Mouse (Mus musculus): ENCODE measurements around the gene Slc50a1.

Gene Slc50a1

GRCm38 (mm10) chr3:89294195-89294594 lies 23.8 kb upstream of the Slc50a1 start:
- DNase-seq (ENCODE audit: inconsistent ontology term) = no peak

- DNase-seq (ENCODE audit: inconsistent ontology term) = no peak
These were observed 23.0 kb upstream of the Slc50a1 start for GRCm38 (mm10) chr3:89293247-89293918.

GRCm38 (mm10) chr3:89292303-89292702 lies 21.9 kb upstream of the Slc50a1 start:
- DNase-seq (ENCODE audit: inconsistent ontology term) = no peak

GRCm38 (mm10) chr3:89291874-89292273 lies 21.5 kb upstream of the Slc50a1 start:
- no peak for DNase-seq (ENCODE audit: inconsistent ontology term)

- DNase-seq (ENCODE audit: inconsistent ontology term) = peak; percentile 46
These were observed 18.1 kb upstream of the Slc50a1 start for GRCm38 (mm10) chr3:89288503-89288928.

GRCm38 (mm10) chr3:89287286-89287685 lies 16.9 kb upstream of the Slc50a1 start:
- no peak for DNase-seq (ENCODE audit: inconsistent ontology term)

GRCm38 (mm10) chr3:89285526-89285925 lies 15.2 kb upstream of the Slc50a1 start:
- DNase-seq (ENCODE audit: inconsistent ontology term) = no peak

GRCm38 (mm10) chr3:89284261-89284660 lies 13.9 kb upstream of the Slc50a1 start:
- DNase-seq (ENCODE audit: inconsistent ontology term) = no peak

GRCm38 (mm10) chr3:89282291-89282643 lies 11.9 kb upstream of the Slc50a1 start:
- DNase-seq (ENCODE audit: inconsistent ontology term) = no peak

- peak; percentile 87 for DNase-seq (ENCODE audit: inconsistent ontology term)
These were observed 11.4 kb upstream of the Slc50a1 start for GRCm38 (mm10) chr3:89281579-89282290.

GRCm38 (mm10) chr3:89280606-89281511 lies 10.5 kb upstream of the Slc50a1 start, which contains the start of gene Efna1:
TSS of gene Efna1 (minus strand) at chr3:89281142.
- DNase-seq (ENCODE audit: inconsistent ontology term) = peak; percentile 51

GRCm38 (mm10) chr3:89280050-89280605 lies 9.8 kb upstream of the Slc50a1 start:
- peak; percentile 88 for DNase-seq (ENCODE audit: inconsistent ontology term)

GRCm38 (mm10) chr3:89279153-89279890 lies 9.0 kb upstream of the Slc50a1 start:
- peak; percentile 95 for DNase-seq (ENCODE audit: inconsistent ontology term)

GRCm38 (mm10) chr3:89278643-89279042 lies 8.3 kb upstream of the Slc50a1 start:
- no peak for DNase-seq (ENCODE audit: inconsistent ontology term)

- no peak for DNase-seq (ENCODE audit: inconsistent ontology term)
These were observed 7.7 kb upstream of the Slc50a1 start for GRCm38 (mm10) chr3:89278107-89278506.

- DNase-seq (ENCODE audit: inconsistent ontology term) = peak; percentile 50
These were observed 7.1 kb upstream of the Slc50a1 start for GRCm38 (mm10) chr3:89277281-89278021.

GRCm38 (mm10) chr3:89276061-89276460 lies 5.7 kb upstream of the Slc50a1 start:
- DNase-seq (ENCODE audit: inconsistent ontology term) = no peak

GRCm38 (mm10) chr3:89271760-89272159 lies 1.4 kb upstream of the Slc50a1 start:
- DNase-seq (ENCODE audit: inconsistent ontology term) = peak; percentile 64

- peak; percentile 84 for DNase-seq (ENCODE audit: inconsistent ontology term)
These were observed 521 bp upstream of the Slc50a1 start for GRCm38 (mm10) chr3:89270891-89271290.

GRCm38 (mm10) chr3:89268916-89269315 lies 1.5 kb downstream of the Slc50a1 start:
- DNase-seq (ENCODE audit: inconsistent ontology term) = no peak
